19 mouse cellular contexts compared by ENCODE assay signal in the genomic region with DNA sequence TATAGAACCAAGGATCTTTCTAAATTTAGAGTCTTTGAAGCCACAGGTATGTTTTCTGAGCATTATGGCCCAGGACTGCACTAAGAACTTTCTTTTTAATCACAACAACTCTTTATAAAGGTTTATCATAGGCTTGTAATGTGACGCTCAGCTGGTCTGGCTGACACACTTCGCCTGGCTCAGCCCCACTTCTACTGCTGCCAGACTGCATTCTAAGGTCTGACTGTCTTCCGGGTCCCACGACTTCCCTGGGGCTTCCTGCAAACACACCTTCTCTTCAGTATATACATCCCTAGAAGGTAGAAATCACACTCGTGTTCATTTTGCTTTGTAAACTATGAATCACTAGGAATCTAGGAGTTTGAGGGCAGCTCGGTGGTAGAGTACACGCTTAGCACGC. TPM values are rescaled to one million over a fixed set of nuclear protein-coding genes. Genes with fewer than 3 reads are reported as not detected.
A peak's percentile ranks its signal among the peaks of the same experiment; 100 is the strongest.
DNase-seq lines count a peak whose midpoint lies in the region; ATAC-seq and TF ChIP-seq lines count a peak whose summit lies in the region.
"Had no signal": no experiment of that assay in that cellular context is flagged by ENCODE, and none has a peak within 500 bp of the region (broad histone marks: within the 10 kb centered on the region; RNA-seq: fewer than 3 reads in every experiment).

No protein-coding gene starts in this region.

- TF ChIP-seq POLR2A in myocyte (IDR thresholded peaks at IDR 0.05; ENCODE audit: insufficient read length, low read depth): no peak

- intact Hi-C loops in gastrocnemius, postnatal 14 days (cut with DNase I; ENCODE audit: low total_unique reads): no loop called here

- no peaks in the 10 kb centered on the region for H3K36me3 ChIP-seq in heart, embryonic 15.5 days
- no peaks in the 10 kb centered on the region for H3K36me3 ChIP-seq in liver, postnatal 0 days (replicated peaks; ENCODE audit: insufficient read depth, low read length)
- H3K36me3 ChIP-seq in myocyte (ENCODE audit: control insufficient read depth, insufficient read depth): no peaks in the 10 kb centered on the region
- peaks cover 5% of the 10 kb centered on the region; the same call in 1 of the 2 replicates for H3K36me3 ChIP-seq in embryonic facial prominence, embryonic 10.5 days (replicated peaks)
- H3K36me3 ChIP-seq: forebrain, embryonic 10.5 days; intestine, embryonic 15.5 days; neural tube, embryonic 15.5 days had no signal

- no peak for TF ChIP-seq CTCF in liver, postnatal 0 days (IDR thresholded peaks at IDR 0.05; ENCODE audit: low read depth)

- H3K4me3 ChIP-seq in heart, embryonic 15.5 days: no peak overlapping the region
- no peak overlapping the region for H3K4me3 ChIP-seq in liver, postnatal 0 days (ENCODE audit: low read depth, low read length)
- H3K4me3 ChIP-seq in myocyte: no peak overlapping the region
- no peak overlapping the region for H3K4me3 ChIP-seq in embryonic facial prominence, embryonic 10.5 days
- H3K4me3 ChIP-seq: forebrain, embryonic 10.5 days; hindbrain, embryonic 10.5 days; intestine, embryonic 15.5 days; neural tube, embryonic 15.5 days had no signal

- no peak overlapping the region for H3K4me2 ChIP-seq in heart, embryonic 15.5 days
- no peak overlapping the region for H3K4me2 ChIP-seq in liver, postnatal 0 days (ENCODE audit: low read depth, low read length)
- H3K4me2 ChIP-seq in myocyte (ENCODE audit: low read depth): peak overlapping the region; percentile 88
- H3K4me2 ChIP-seq: intestine, embryonic 15.5 days; midbrain, embryonic 11.5 days; neural tube, embryonic 15.5 days had no signal

- DNase-seq in gastrocnemius, adult 18-20 months (ENCODE audit: low spot score): peak; percentile 20
- DNase-seq in gastrocnemius, postnatal 14 days: no peak
- DNase-seq in heart, adult 8-10 months (ENCODE audit: low spot score): no peak
- no peak for DNase-seq in liver, postnatal 0 days
- no peak for DNase-seq in liver
- DNase-seq in embryonic facial prominence, embryonic 10.5 days (ENCODE audit: low spot score): no peak
- DNase-seq: kidney, postnatal 25 days; lung, postnatal 10 days; right cerebral cortex, adult 18-20 months; right cerebral cortex, postnatal 4 days; thymus, postnatal 25 days had no signal

- H3K4me1 ChIP-seq in heart, embryonic 15.5 days (replicated peaks): peaks cover 13% of the 10 kb centered on the region
- peaks cover 12% of the 10 kb centered on the region for H3K4me1 ChIP-seq in liver, postnatal 0 days (ENCODE audit: insufficient read depth)
- peaks cover 9% of the 10 kb centered on the region; the same call in 1 of the 2 replicates for H3K4me1 ChIP-seq in embryonic facial prominence, embryonic 10.5 days
- H3K4me1 ChIP-seq: forebrain, embryonic 10.5 days; hindbrain, embryonic 10.5 days; intestine, embryonic 15.5 days; neural tube, embryonic 15.5 days had no signal

- no peak overlapping the region for H3K9ac ChIP-seq in heart, embryonic 15.5 days
- H3K9ac ChIP-seq in liver, postnatal 0 days (replicated peaks): no peak overlapping the region
- H3K9ac ChIP-seq: intestine, embryonic 15.5 days; neural tube, embryonic 15.5 days had no signal

- H3K79me2 ChIP-seq in myocyte (ENCODE audit: control insufficient read depth, insufficient read depth): peaks cover 64% of the 10 kb centered on the region

- no peaks in the 10 kb centered on the region for H3K9me3 ChIP-seq in heart, embryonic 15.5 days (replicated peaks)
- H3K9me3 ChIP-seq in liver, postnatal 0 days (ENCODE audit: low read length): no peaks in the 10 kb centered on the region
- no peaks in the 10 kb centered on the region for H3K9me3 ChIP-seq in embryonic facial prominence, embryonic 10.5 days
- H3K9me3 ChIP-seq: forebrain, embryonic 10.5 days; hindbrain, embryonic 10.5 days; intestine, embryonic 15.5 days; neural tube, embryonic 15.5 days had no signal

- H3K27ac ChIP-seq in heart, embryonic 15.5 days: peak overlapping the region; percentile 16; the same call in 1 of the 2 replicates
- H3K27ac ChIP-seq in liver, postnatal 0 days (ENCODE audit: low read depth): peak overlapping the region; percentile 36; the same call in 1 of the 2 replicates
- H3K27ac ChIP-seq in embryonic facial prominence, embryonic 10.5 days (replicated peaks): no peak overlapping the region
- H3K27ac ChIP-seq: forebrain, embryonic 10.5 days; hindbrain, embryonic 10.5 days; intestine, embryonic 15.5 days; neural tube, embryonic 15.5 days had no signal

- no peak overlapping the region for H3ac ChIP-seq in myocyte (ENCODE audit: control insufficient read depth, insufficient read length)

- H3K27me3 ChIP-seq in heart, embryonic 15.5 days: no peaks in the 10 kb centered on the region
- H3K27me3 ChIP-seq in liver, postnatal 0 days (ENCODE audit: insufficient read depth, low read length): no peaks in the 10 kb centered on the region
- H3K27me3 ChIP-seq in myocyte (ENCODE audit: control insufficient read depth, insufficient read depth, insufficient read length): no peaks in the 10 kb centered on the region
- H3K27me3 ChIP-seq in embryonic facial prominence, embryonic 10.5 days (replicated peaks; ENCODE audit: low read depth, poor library complexity, severe bottlenecking): no peaks in the 10 kb centered on the region
- H3K27me3 ChIP-seq: intestine, embryonic 15.5 days; neural tube, embryonic 15.5 days had no signal

- no peak for TF ChIP-seq EP300 in liver, postnatal 0 days (IDR thresholded peaks at IDR 0.05; ENCODE audit: low read depth)

- no peak for ATAC-seq in heart, embryonic 15.5 days (replicated peaks; ENCODE audit: insufficient number of reproducible peaks, insufficient read depth, low FRiP score, low read depth)
- ATAC-seq in liver, postnatal 0 days: no peak
- ATAC-seq: hindbrain, embryonic 16.5 days; intestine, embryonic 15.5 days had no signal

- 76% methylated on average over 8 of the region's 8 CpGs for WGBS in heart, embryonic 15.5 days
- WGBS in liver, postnatal 0 days (ENCODE audit: insufficient replicate concordance): 85% methylated on average over 8 of the region's 8 CpGs
- WGBS in embryonic facial prominence, embryonic 10.5 days: 86% methylated on average over 8 of the region's 8 CpGs

TF ChIP-seq in myocyte, 11 proteins besides CTCF, POLR2A, EP300 and RAD21:
- TF ChIP-seq REST (IDR thresholded peaks at IDR 0.05; ENCODE audit: insufficient read depth, insufficient read length): no peak
- TF ChIP-seq TCF3 (IDR thresholded peaks at IDR 0.05; ENCODE audit: insufficient read length, low read depth): no peak
- no peak for TF ChIP-seq E2F4 (IDR thresholded peaks at IDR 0.05; ENCODE audit: insufficient read depth)
- no peak for TF ChIP-seq SRF (IDR thresholded peaks at IDR 0.05; ENCODE audit: control insufficient read depth, insufficient read length, low read depth)

RNA-seq across cellular contexts. Expression of gene Prkd3, which starts 26.2 kb away (rescaled TPM):
- total RNA-seq in gastrocnemius, adult 18-20 months (2021): 1 to 10 TPM; 7.7 to 9.1 TPM
- total RNA-seq in gastrocnemius, postnatal 14 days (2021): 10 to 100 TPM; 11.7 to 13.3 TPM
- polyA plus RNA-seq in heart, embryonic 15.5 days (2015; fragmentation: Nextera tagmentation; extraction: Ambion mirVana): 21.8 and 23.5 TPM in 2 replicates
- 10 to 100 TPM; 14.2 to 15.5 (median 14.9) TPM for total RNA-seq in heart, adult 8-10 months (2022)
- polyA plus RNA-seq in liver, postnatal 0 days (2015; fragmentation: Nextera tagmentation; extraction: Ambion mirVana): 14.6 and 17.0 TPM in 2 replicates
- polyA plus RNA-seq in myocyte (2012; fragmentation: generic; extraction: Trizol): 11.4 TPM
- 52.4 and 54.3 TPM in 2 replicates for polyA plus RNA-seq in embryonic facial prominence, embryonic 10.5 days (2016; fragmentation: Nextera tagmentation; extraction: Ambion mirVana)

RNA-seq across cellular contexts. Expression of gene Qpct, which starts 57.3 kb away (rescaled TPM):
- total RNA-seq in gastrocnemius, adult 18-20 months (2021): 1 to 10 TPM; 2.3 to 3.5 TPM
- 1 to 10 TPM; 8.3 to 8.4 TPM for total RNA-seq in gastrocnemius, postnatal 14 days (2021)
- polyA plus RNA-seq in heart, embryonic 15.5 days (2015; fragmentation: Nextera tagmentation; extraction: Ambion mirVana): 25.4 and 31.6 TPM in 2 replicates
- total RNA-seq in heart, adult 8-10 months (2022): 1 to 10 TPM; 3.7 to 4.7 (median 4.5) TPM
- 53.2 and 53.8 TPM in 2 replicates for polyA plus RNA-seq in liver, postnatal 0 days (2015; fragmentation: Nextera tagmentation; extraction: Ambion mirVana)
- polyA plus RNA-seq in myocyte (2012; fragmentation: generic; extraction: Trizol): 1.1 TPM
- 2.9 and 3.6 TPM in 2 replicates for polyA plus RNA-seq in embryonic facial prominence, embryonic 10.5 days (2016; fragmentation: Nextera tagmentation; extraction: Ambion mirVana)

RNA-seq across cellular contexts. Expression of gene Ndufaf7, which starts 57.4 kb away (rescaled TPM):
- 10 to 100 TPM; 22.6 to 28.5 TPM for total RNA-seq in gastrocnemius, adult 18-20 months (2021)
- total RNA-seq in gastrocnemius, postnatal 14 days (2021): 10 to 100 TPM; 28.0 to 29.7 TPM
- polyA plus RNA-seq in heart, embryonic 15.5 days (2015; fragmentation: Nextera tagmentation; extraction: Ambion mirVana): 57.2 and 58.0 TPM in 2 replicates
- 10 to 100 TPM; 44.3 to 57.3 (median 50.7) TPM for total RNA-seq in heart, adult 8-10 months (2022)
- 18.8 and 22.2 TPM in 2 replicates for polyA plus RNA-seq in liver, postnatal 0 days (2015; fragmentation: Nextera tagmentation; extraction: Ambion mirVana)
- polyA plus RNA-seq in myocyte (2012; fragmentation: generic; extraction: Trizol): 17.9 TPM
- 47.1 and 48.7 TPM in 2 replicates for polyA plus RNA-seq in embryonic facial prominence, embryonic 10.5 days (2016; fragmentation: Nextera tagmentation; extraction: Ambion mirVana)

RNA-seq across cellular contexts. Expression of gene Cebpz, which starts 57.5 kb away (rescaled TPM):
- total RNA-seq in gastrocnemius, adult 18-20 months (2021): 10 to 100 TPM; 25.6 to 28.5 TPM
- 10 to 100 TPM; 16.0 to 16.9 TPM for total RNA-seq in gastrocnemius, postnatal 14 days (2021)
- 27.2 and 33.3 TPM in 2 replicates for polyA plus RNA-seq in heart, embryonic 15.5 days (2015; fragmentation: Nextera tagmentation; extraction: Ambion mirVana)
- 10 to 100 TPM; 18.3 to 21.0 (median 19.3) TPM for total RNA-seq in heart, adult 8-10 months (2022)
- 32.1 and 34.6 TPM in 2 replicates for polyA plus RNA-seq in liver, postnatal 0 days (2015; fragmentation: Nextera tagmentation; extraction: Ambion mirVana)
- polyA plus RNA-seq in myocyte (2012; fragmentation: generic; extraction: Trizol): 9.7 TPM
- 57.8 and 66.2 TPM in 2 replicates for polyA plus RNA-seq in embryonic facial prominence, embryonic 10.5 days (2016; fragmentation: Nextera tagmentation; extraction: Ambion mirVana)
